Mouse (Mus musculus) spleen, embryonic (tissue): ENCODE measurements at regions not wholly inside any gene's neighbourhood (a gene's known extent, or its start where the extent isn't known, plus 50 kb on each side); places are given as distances from the start of the nearest gene placed in this dataset.

Experiments
- CTCF ChIA-PET: fragments of 350-600 bp; sonication (Branson Sonifier 250); formaldehyde crosslinking; loops from one replicate; lab custom pipeline; 2022; lab: Charles Lee

- CTCF ChIA-PET: no interaction called here
These were observed 125.6 kb downstream of the Smad6 start for GRCm38 (mm10) chr9:63896073-63896807.

DNA sequence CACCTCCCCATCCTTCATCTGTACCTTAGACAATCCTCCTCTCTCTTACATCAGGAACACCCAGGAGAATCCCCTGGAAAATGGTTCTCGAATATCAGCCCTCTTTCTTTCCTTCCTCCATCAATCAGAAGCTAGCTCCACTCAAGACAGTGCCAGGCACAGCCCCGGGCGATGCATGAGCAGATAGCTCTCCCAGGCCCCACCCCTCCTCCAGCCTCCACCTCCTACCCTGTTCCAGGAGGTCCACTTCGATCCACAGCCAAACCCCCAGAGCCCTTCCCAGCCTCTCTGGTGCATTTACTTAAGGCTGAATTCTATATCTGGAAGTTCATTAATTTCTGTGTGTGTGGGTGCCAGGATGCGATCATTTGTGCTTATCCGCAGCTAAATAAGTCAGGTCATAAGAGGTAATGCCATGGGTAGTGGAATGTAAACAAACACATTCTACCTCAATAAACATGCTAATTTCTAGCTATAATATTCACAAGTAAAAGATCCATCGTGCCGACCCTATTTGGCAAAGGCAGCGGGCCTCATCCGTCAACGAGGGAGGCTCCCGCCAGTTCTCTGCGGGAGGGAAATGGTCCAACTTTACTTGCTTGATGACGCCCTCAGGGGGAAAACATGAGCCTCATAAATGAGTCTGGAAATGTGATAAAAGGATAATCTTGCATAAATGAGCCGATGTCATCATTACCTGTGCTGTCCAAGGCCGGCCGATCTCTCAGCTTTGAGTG is 129.5 kb downstream of the Smad6 start:
- CTCF ChIA-PET: interaction anchor here (0.6 kb wide), 1 partner anchor 1406 kb away, joined by 3 read pairs; no protein-coding TSS in a partner anchor

DNA sequence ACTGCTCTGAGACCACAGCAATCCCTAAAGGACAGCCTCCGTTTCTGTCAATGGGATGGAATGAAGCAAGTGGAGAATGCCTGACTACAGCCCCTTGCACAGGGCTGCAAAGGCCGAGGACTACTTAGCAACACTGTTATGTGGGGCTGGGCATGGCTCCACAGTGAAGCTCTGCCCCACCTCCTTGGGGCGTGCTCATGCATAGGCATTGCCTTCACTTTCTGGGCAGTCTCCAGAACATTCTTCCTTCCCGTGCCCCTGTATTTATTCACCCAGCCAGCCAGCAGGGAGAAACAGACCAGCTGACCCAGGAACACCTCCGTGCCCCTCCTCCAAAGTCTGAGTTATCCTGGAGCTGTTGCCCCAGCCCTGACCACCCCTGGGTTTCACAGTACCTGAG is 131.1 kb downstream of the Smad6 start:
- CTCF ChIA-PET: interaction anchor here (0.5 kb wide), 1 partner anchor 335 kb away, joined by 4 read pairs; no protein-coding TSS in a partner anchor

DNA sequence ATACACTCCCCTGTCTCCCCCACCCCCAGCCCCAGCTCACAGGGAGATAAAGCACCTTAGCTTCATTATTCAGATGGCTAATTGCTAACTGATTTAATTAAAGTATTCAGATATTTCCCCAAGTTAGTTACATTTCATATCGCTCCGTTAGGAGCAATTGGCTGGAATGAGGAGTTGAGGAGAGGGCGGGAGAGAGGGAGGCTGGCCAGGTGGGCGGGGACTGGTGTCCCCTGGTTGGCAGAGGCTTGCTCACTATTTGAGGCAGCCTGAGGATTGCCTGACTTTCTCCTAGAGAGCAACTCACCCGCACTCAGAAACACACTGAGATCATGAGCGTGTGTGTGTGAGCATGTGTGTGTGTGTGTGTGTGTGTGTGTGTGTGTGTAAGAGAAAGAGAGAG is 131.8 kb upstream of the Smad3 start:
- CTCF ChIA-PET: interaction anchor here (0.5 kb wide), 1 partner anchor 43 kb away, joined by 3 read pairs; no protein-coding TSS in a partner anchor

DNA sequence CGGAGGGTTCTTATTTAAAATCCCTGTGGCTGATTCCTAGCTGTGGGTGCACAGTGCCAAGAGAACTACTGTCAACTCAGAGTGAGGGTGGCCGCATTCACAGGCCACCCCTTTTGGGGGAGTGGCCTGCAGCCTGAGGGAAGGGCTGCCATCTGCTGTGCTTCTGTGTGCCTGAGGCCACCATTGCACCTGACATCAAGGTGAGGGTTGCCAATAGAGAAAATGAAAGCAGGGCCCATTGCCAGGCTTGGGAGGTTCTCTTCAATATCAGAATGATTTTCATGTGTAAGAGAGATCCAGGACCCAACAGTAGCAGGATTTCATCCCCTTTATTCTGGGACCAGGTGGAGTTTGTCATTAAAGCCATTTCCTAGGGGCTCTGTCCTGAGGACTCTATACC is 127.2 kb upstream of the Smad3 start:
- CTCF ChIA-PET: no interaction called here

DNA sequence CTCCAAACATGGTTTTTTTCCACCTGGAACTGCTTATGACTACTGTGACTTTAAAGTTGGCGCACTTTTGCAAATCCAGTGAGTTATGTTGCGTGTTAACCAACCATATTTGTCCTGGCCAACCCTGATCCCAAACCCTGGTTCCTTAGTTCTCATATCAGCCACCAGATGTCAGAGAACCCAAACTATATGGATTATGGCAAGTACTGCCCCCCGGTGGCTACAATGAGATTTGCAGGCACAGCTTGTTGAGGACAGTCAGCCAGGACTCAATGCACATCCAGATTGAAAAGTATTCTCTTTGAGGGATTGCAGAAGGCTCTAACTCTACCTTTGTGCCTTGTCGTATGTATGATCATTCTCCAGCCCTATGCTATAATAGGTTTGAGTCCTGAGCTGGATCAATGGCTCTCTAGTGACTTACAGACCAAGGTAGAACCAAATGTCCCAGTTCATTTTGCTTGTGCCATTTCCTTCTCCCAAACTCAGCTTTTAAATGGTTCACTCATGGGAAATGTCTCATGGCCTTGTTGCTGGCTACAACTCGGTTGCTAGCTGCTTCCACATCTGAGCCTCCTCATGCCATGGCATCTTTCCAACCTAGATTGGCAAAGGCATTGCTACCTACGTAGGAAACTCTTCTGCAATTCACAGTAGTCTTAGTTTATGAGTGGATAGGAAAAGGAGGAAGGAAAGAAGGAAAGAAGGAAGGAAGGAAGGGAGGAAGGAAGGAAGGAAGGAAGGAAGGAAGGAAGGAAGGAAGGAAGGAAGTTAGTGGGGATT is 126.1 kb upstream of the Smad3 start:
- CTCF ChIA-PET: no interaction called here

DNA sequence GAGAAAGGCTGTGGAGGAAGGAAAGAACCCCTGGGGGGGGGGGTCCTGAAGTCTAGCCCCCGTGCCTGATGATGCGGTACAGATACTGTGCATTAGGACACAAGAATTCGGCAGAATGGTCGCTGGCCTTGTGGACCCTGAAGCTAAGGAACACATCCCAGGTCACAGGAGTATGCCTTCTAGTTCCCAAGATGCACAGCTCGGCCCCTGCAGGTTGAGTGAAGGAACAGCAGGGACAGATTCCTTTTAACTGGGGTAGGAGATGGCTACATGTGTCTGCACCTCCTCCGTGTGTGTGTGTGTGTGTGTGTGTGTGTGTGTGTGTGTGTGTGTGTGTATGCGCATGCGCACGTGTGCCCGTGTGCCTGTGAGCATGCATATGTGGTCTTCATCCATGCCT is 123.9 kb upstream of the Smad3 start:
- CTCF ChIA-PET: no interaction called here

DNA sequence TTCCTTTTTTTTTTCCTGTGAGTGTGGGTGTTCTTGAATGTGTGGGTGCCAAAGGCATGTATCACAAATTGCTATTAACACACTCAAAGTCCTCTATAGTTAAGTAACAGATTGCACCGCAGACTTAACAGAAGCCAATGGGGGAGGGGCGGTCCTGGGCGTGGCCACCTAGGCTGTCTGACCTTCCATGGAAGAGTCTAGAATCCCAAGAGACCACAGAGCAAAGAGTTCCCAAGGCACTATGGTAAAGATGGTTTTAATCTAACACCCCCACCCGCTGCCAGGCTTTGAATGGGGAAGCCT is 123.4 kb upstream of the Smad3 start:
- CTCF ChIA-PET: no interaction called here

DNA sequence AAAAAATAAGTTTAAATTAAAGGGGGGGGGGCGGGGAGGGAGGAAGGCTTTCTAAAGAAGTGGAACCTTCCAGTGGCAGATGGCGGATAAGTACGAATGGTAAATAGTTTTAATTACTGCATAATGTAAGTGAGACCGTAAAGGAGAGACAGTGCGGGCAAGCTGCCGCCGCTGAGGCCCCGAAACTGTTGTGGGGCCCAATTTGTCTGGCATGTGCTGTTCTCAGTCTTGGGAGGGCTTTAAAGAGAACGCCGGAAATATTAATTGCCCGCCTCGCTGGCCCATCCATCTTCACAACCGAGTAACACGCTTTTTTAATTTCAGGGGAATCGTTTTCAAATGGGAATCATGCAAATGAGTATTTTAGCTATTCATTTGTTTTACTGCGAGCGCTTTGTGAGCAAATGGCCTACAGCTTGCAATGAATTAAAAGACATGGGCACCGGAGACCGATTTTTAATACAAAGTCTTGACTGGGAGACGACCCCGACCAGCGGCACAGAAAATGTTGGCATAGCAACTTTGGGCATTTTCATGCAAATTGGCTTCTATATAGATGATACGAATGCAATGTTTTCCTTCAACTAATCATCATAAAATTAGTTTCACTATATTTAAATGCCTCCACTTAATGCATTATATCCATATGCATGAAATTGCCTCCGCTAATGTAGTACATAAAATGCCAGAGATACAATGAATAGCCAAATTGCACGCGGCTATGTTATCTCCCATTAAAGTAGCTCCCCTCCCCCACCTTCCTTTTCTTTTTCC is 122.9 kb upstream of the Smad3 start:
- CTCF ChIA-PET: interaction anchor here (0.7 kb wide), 1 partner anchor 25 kb away, joined by 9 read pairs; no protein-coding TSS in a partner anchor

GRCm38 (mm10) chr9:63879710-63880428 is 122.1 kb upstream of the Smad3 start:
- CTCF ChIA-PET: interaction anchor here (0.7 kb wide), 1 partner anchor 24 kb away, joined by 9 read pairs; no protein-coding TSS in a partner anchor

GRCm38 (mm10) chr9:63877864-63878263 is 120.1 kb upstream of the Smad3 start:
- CTCF ChIA-PET: no interaction called here

- CTCF ChIA-PET: no interaction called here
These were observed 119.1 kb upstream of the Smad3 start for GRCm38 (mm10) chr9:63876886-63877285.

DNA sequence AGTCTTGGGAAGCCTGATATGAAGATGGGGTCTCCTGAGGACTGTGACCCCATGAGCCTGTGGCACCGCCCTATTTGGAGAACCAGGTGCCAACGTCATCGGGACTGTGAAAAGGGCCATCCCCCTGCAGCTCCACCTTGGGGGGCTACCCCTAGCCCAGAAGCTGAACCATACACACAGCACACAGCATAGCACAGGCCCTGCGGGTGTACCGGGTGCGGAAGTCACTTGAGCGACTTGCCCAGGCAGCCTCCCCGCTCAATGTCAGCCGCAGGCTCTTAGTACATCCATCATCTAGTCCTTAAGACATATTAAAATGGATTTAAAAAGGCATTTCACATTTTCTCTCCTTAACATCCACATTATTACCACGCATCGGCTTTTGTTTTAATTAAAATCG is 118.2 kb upstream of the Smad3 start:
- CTCF ChIA-PET: no interaction called here

DNA sequence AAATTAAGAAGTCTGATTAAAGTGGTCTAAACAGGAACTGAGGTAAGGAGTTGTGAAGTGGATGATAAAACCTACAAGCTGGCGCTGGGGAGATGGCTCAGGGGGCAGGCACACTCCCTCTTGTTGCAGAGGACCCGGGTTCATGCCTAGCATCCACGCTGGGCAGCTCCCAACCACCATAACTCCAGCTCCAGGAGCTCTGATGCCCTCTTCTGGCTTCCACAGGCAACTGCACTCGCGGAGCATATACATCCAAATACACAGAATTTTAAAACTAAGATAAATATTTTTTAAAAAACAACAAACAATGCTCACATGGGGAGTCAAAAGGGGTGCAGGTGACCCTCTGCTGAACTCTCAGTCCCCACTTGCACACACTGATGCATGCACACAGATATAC is 117.4 kb upstream of the Smad3 start:
- CTCF ChIA-PET: no interaction called here

DNA sequence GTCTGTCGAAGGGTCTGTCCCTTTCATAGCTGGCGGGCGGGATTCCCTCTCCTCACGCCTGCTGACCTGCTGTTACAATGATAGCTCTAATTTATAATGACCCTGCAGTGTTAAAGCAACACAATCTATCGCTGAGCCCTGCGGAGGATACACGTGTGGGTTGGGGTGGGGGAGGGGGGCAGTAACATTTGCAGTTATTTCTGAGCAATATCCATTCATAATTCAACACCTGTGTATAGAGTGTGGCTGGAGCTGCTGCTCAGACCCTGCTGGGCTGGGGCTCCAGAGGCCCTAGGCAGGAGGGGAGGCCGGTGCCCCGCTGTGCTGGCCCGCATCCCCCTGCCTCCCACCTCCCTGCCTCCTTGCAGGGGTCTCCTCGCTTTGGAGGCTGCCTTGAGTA is 106.6 kb upstream of the Smad3 start:
- CTCF ChIA-PET: no interaction called here

DNA sequence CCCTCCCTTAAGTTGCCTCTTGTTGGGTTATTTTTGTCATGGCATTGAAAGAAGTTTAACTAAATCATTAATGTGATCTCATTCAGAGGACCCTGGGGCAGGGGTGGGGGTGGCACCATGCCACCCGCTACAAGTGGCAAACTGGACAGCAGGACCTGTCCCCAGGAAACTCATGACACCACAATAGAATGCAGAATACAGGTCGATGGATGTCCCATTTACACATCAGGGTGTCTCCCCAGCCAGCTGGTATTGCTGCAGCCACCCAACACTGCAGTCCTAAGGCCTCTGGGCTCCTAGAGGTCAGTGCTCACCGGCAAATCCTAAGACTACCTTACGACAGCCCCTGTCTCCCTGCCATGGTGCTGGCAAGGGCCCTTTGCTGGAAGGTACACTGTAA is 105.5 kb upstream of the Smad3 start:
- CTCF ChIA-PET: interaction anchor here (0.7 kb wide), 1 partner anchor 165 kb away, joined by 3 read pairs; no protein-coding TSS in a partner anchor

- CTCF ChIA-PET: no interaction called here
These were observed 104.6 kb upstream of the Smad3 start for GRCm38 (mm10) chr9:63862427-63862826.

DNA sequence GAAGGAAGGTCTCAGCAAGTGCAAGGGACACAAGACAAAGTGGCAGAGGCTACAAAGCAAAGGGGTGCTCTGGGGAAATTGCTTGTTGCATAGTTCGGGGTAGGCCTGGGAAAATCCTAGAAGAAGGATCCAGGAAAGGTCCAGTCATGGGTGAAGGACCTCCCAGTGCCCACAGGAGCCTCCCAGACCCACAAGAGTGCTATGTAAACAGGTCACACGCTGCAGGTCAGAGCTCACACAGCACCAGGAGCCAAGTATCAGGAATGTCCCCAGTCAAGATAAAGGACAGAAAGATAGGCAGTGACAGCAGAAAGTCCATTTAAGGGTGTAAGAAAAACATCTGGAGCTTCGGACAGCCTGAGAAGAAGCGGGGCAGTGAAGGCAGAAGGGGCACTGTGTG is 103.6 kb upstream of the Smad3 start:
- CTCF ChIA-PET: no interaction called here

DNA sequence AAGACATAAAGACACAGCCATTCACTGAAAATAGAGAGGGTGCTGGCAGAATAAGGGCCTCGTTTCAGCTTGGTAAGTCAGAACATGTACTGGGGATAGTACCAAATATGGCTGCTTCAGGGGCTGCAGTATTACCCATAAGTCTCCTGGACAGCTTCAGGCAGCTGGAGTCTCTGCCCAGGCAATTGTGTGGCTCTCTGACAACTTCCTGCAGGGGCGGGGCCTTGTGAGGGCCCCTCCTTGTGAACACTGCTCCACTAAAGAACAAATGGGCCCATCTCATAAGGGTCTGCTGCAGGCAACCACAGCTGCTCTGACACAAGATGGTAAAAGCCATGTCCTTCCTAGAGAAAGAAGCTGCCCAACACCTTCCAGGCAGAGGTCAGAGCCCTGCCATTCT is 102.4 kb upstream of the Smad3 start:
- CTCF ChIA-PET: no interaction called here

DNA sequence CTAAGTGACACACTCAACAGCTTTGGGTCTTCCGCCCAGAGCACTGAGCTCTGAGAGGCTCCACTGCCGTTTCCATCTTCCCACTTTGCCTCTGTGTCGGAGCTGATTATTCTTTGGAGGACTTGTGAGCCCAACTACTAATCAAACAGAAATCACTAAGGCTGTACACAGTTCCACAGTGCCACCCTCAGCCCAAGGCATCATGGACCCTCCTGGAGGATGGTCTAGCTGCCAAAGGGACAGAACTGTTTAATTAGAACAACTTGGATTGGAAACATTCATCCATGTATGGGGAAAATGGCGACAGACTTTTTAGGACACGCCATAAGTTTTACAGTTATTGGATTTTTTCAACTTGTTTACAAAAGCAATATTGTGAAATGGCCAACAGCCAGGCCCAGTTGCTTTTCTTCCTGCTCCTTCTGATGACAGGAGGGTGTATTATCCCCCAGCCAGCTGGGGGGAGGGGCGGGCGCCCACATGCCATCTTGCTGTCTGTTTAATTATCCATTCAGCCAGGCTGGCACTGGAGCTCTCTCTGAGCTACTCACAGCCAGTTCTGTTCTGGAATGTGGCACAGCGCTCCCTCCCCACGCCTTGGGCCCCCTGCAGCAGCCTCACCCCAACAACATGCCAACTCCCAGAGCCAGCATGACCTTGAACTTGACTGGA is 98.4 kb upstream of the Smad3 start:
- CTCF ChIA-PET: interaction anchor here (0.6 to 0.7 kb wide), 2 partner anchors 24 to 75 kb away, joined by 4 to 9 read pairs; no protein-coding TSS in a partner anchor
